Mouse (Mus musculus): ENCODE data around the gene Pcdh9. TPM values are rescaled to one million over a fixed set of nuclear protein-coding genes. Genes with fewer than 3 reads are reported as not detected.
"Not testable (repeated sequence)": the region's sequence is repeated elsewhere in the genome, so short reads cannot be mapped to it uniquely, and the experiment has no call there.

Gene Pcdh9
- polyA plus RNA-seq, 1 experiment, result 38.5 TPM

DNA sequence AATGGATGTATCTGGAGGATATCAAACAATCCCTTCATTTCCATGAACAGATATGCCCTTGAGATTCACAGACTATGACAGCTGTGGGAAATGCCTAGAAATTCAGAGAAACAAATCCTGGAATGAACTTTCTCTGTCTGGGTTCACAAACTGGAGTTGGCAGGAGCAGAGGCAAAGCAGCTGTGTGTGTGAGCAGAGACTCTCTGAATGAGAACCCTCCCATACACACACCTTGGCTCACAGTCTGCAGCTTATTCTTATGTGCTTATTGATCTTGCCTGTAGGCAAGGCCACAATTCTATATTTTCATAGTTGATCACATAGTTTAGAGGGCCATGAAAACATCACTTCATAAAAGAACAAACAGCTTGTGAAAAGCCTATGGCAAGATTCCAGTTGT lies 614.8 kb downstream of the Pcdh9 start:
- DNase-seq (ENCODE audit: low read depth), result no peak
- no peak for TF ChIP-seq CTCF (IDR thresholded peaks at IDR 0.05; ENCODE audit: borderline replicate concordance, extremely low read depth, insufficient read depth, insufficient read length)
- TF ChIP-seq POLR2A (IDR thresholded peaks at IDR 0.05; ENCODE audit: borderline replicate concordance, extremely low read depth, insufficient read depth, insufficient read length, poor library complexity, severe bottlenecking), result no peak

DNA sequence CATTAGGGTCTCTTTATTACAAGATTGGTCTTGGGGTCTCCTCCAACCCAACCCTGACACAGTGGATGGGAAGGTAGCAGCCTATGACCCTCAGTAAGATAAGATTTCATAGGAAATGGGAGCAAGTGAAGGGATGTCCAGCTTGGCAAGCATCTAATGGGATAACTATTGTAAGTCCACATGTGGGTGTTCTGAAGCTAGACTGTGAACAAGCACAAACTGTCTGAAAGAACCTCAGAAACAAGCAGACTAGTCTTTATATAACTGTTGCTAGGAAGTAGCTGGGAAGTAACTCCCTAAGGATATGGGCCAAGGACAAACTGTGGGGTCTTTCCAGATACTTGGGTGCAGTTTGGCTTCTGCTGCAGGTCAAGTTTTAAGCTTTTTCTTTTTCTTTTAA lies 615.7 kb downstream of the Pcdh9 start:
- no peak for TF ChIP-seq POLR2A (IDR thresholded peaks at IDR 0.05; ENCODE audit: borderline replicate concordance, extremely low read depth, insufficient read depth, insufficient read length, poor library complexity, severe bottlenecking)
- no peak for TF ChIP-seq CTCF (IDR thresholded peaks at IDR 0.05; ENCODE audit: borderline replicate concordance, extremely low read depth, insufficient read depth, insufficient read length)
- no peak for DNase-seq (ENCODE audit: low read depth)

DNA sequence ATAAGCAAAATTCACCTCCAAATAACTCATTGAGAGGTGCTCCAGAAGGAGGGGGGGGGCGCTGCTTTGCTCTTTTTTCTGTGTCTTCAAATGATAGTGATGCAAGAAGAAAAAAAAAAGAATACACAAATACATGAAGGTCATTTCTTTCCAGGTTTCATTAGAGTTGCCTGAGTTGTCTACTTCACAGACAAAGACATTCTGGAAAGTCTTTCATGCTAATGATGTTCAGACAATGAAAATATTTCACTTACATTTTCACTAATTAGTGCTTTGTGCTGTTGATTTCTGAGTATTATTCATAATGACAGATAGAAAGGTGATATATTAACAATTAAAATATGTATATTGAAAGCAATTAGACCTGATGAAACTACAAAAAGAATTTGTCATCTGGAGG lies 637.1 kb downstream of the Pcdh9 start:
- TF ChIP-seq POLR2A (IDR thresholded peaks at IDR 0.05; ENCODE audit: borderline replicate concordance, extremely low read depth, insufficient read depth, insufficient read length, poor library complexity, severe bottlenecking), result no peak
- no peak for TF ChIP-seq CTCF (IDR thresholded peaks at IDR 0.05; ENCODE audit: borderline replicate concordance, extremely low read depth, insufficient read depth, insufficient read length)
- no peak for DNase-seq (ENCODE audit: low read depth)

DNA sequence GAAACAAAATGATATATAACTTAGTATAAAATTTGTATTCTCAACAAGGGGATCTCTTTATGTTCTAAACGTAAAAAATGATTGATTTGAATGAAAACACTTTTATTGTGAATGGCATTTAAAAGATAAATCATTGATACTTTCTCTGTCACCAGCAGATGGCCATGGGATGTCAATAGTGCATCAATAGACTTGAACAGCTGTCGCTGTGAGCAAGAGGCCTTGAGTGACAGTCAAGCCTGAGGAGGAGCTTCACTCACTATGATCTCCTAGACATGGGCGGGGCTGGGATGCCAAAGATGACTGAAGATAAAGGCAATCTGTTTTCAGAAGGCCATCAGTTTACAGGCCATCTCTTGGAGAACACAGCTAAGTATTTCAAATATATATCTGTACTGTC lies 650.2 kb downstream of the Pcdh9 start:
- no peak for TF ChIP-seq CTCF (IDR thresholded peaks at IDR 0.05; ENCODE audit: borderline replicate concordance, extremely low read depth, insufficient read depth, insufficient read length)
- no peak for TF ChIP-seq POLR2A (IDR thresholded peaks at IDR 0.05; ENCODE audit: borderline replicate concordance, extremely low read depth, insufficient read depth, insufficient read length, poor library complexity, severe bottlenecking)
- no peak for DNase-seq (ENCODE audit: low read depth)

DNA sequence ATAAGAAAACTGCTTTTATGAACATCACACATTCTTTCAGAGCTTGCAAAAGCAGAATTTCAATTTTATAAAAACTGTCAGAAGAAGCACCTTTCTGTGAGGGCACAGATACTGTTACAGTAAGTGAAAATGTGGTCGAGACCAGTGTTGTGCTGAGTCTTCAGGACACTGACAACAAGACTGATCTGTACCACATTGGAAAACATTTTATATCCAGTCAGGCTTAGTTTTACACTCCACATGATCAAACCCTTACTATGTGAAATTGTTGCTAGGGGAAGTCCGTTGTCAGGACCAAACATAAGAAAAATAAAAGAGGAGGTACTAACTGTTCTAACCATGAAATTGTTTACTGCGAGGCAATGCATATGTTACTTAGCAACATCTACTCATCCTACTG lies 656.1 kb downstream of the Pcdh9 start:
- TF ChIP-seq CTCF (IDR thresholded peaks at IDR 0.05; ENCODE audit: borderline replicate concordance, extremely low read depth, insufficient read depth, insufficient read length) (no peak), POLR2A (IDR thresholded peaks at IDR 0.05; ENCODE audit: borderline replicate concordance, extremely low read depth, insufficient read depth, insufficient read length, poor library complexity, severe bottlenecking) (no peak)
- no peak for DNase-seq (ENCODE audit: low read depth)

DNA sequence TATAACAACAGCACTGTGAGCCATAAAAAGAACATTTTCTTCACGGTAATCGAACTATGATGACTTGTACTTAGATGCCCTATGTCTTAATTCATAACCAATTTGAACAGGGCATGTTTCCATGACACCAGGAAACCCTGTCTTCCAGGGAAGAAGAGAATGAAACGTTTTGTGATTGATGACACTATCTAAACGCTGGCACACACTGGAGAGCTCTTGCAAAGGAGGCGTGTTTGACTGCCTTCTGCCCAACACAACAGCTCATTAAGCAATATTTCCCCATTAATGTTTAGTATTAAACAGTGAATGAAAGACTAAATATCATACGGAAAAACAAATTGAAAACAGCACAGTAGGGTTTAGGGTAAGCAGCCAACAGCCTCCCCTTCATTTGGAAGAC lies 656.9 kb downstream of the Pcdh9 start:
- peak; percentile 74 for DNase-seq (ENCODE audit: low read depth)
- TF ChIP-seq CTCF (IDR thresholded peaks at IDR 0.05; ENCODE audit: borderline replicate concordance, extremely low read depth, insufficient read depth, insufficient read length) (no peak), POLR2A (IDR thresholded peaks at IDR 0.05; ENCODE audit: borderline replicate concordance, extremely low read depth, insufficient read depth, insufficient read length, poor library complexity, severe bottlenecking) (no peak)

DNA sequence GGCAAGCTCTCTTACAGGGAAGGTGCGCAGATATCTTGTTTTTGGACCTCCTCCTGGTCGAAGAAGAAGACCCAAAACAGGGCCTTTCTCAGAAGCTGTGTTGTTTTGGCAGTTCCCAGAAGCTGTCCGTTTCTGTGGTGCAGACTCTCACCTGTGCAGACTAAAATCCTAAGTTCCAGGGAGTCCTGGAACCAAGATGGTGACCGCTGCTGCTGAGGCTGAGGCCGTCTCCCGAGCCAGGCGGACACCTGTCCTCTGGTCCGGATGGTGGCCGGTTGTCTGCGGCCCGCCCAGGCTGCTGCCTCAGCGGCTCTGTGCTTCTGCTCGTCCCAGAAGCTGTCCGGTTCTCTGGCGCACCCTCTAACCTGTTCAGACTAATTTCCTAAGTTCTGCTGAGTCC lies 675.6 kb downstream of the Pcdh9 start:
- DNase-seq (ENCODE audit: low read depth), result not testable (repeated sequence)

DNA sequence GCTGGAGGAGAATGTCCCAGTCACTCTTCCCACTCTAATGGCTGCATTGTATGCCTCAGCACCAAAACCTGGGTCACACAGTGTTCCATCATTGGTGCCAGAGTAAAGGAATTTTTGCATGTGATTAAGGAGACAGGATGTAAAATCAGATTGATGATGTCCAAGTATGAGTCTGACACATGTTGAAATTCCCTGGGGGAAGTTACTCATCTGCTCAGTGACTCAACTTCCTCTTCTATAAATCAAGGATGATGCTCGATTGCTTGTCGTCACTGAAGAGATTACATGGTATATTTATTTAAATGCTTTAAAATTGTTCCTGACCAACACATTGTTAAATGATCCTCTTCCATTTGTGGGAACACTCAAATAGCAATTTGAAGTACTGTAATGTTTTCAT lies 690.7 kb downstream of the Pcdh9 start:
- no peak for DNase-seq (ENCODE audit: low read depth)
- TF ChIP-seq CTCF (IDR thresholded peaks at IDR 0.05; ENCODE audit: borderline replicate concordance, extremely low read depth, insufficient read depth, insufficient read length) (no peak), POLR2A (IDR thresholded peaks at IDR 0.05; ENCODE audit: borderline replicate concordance, extremely low read depth, insufficient read depth, insufficient read length, poor library complexity, severe bottlenecking) (no peak)

DNA sequence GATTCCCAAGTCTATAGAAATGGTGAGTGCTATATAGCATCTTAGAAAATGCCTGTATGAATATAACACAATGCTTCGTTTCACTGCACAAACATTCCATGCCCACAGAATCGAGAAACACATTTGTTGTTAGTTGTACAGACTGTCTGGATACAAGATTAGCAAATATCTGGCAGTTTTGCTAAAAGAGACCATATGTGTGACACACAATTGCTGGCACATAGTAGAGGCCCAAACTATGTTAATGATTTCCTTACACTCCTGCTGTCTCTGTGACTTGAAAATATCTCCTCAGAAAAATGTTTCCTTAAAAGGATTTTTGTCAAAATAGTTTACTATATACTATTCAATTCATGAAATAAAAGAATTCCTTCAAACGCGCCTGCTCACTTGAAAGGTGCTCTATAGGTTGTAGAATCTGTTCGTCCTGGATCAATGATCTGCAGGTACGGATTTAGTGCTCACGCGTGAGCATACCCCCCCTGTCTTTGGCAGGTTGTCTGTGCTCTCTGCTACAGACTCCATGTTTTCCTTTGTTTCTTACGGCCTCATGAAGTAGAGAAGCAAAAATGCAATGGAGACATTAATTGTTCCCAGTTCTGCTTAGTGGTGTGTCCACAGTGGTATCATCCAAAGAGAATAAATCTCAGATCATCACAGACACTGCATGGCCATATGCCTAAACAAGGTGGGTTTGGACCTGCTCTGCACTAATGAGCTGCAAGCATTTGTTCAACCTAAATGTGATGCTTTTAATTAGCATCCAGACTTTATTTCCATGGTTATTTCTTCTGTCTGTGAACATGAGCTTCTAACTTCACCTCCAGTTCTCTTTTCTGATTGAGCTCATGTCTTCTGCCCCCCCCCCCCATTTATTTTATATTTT lies 707.6 kb downstream of the Pcdh9 start:
- peak; percentile 86 for DNase-seq (ENCODE audit: low read depth)
- no peak for TF ChIP-seq POLR2A (IDR thresholded peaks at IDR 0.05; ENCODE audit: borderline replicate concordance, extremely low read depth, insufficient read depth, insufficient read length, poor library complexity, severe bottlenecking)
- no peak for TF ChIP-seq CTCF (IDR thresholded peaks at IDR 0.05; ENCODE audit: borderline replicate concordance, extremely low read depth, insufficient read depth, insufficient read length)

DNA sequence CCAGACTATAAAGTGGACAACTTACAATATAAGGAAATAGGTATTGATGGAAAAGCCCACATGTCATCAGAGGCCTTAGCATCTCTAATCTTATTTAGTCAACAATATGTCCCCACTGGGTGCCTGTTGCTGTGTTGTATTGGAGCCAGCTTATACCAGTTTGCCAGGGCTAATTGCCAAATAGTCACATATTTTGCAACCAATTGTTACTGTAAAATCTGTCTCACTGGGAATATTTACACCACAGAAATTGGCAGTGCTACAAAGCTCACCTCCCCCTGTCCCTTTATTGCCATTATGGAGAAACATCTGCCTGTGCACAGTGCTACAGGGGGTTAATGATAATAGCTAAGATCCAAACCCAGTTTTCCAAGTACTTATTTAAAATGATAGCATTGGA lies 721.3 kb downstream of the Pcdh9 start:
- DNase-seq (ENCODE audit: low read depth), result peak; percentile 81
- TF ChIP-seq POLR2A (IDR thresholded peaks at IDR 0.05; ENCODE audit: borderline replicate concordance, extremely low read depth, insufficient read depth, insufficient read length, poor library complexity, severe bottlenecking), result no peak
- TF ChIP-seq CTCF (IDR thresholded peaks at IDR 0.05; ENCODE audit: borderline replicate concordance, extremely low read depth, insufficient read depth, insufficient read length), result no peak

DNA sequence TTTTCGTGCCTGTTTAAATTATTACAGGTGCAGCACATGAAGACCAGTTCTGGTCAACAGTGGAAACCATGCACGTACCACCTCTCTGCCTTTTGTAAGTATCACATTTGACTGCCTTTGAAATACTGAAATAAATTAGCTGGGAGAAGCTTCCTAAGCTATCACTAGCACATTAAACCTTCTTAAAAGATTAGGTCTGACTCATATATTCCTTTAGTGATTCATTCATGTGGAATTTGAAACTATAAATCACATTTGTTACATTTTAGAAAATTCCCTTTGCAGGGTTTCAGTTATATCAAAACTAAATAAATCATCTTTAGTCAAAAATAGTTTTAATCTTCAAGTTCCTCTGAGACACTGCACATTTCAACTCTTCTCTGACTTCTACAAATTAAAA lies 722.1 kb downstream of the Pcdh9 start:
- TF ChIP-seq POLR2A (IDR thresholded peaks at IDR 0.05; ENCODE audit: borderline replicate concordance, extremely low read depth, insufficient read depth, insufficient read length, poor library complexity, severe bottlenecking) (no peak), CTCF (IDR thresholded peaks at IDR 0.05; ENCODE audit: borderline replicate concordance, extremely low read depth, insufficient read depth, insufficient read length) (no peak)

DNA sequence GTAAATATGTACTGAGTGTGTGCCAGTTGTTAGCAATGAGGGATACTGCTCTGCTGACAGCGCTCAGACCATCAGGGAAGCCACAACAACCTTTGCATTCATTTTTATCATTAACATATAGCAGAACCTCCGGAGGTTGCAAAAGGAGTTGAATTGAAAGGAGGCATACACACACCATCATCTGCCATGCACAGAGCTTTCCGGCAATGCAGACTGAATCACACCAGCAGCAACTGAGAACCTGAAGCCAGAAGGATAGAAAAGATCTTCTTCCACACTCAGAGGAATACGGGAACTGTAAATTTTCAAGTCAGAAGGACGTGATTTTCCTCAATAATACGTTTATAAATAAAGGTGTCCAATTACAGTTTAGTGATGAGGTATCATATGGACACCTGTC lies 747.1 kb downstream of the Pcdh9 start:
- no peak for DNase-seq (ENCODE audit: low read depth)
- TF ChIP-seq CTCF (IDR thresholded peaks at IDR 0.05; ENCODE audit: borderline replicate concordance, extremely low read depth, insufficient read depth, insufficient read length), result no peak
- no peak for TF ChIP-seq POLR2A (IDR thresholded peaks at IDR 0.05; ENCODE audit: borderline replicate concordance, extremely low read depth, insufficient read depth, insufficient read length, poor library complexity, severe bottlenecking)

More for the DNA sequence above, 722.1 kb downstream of the Pcdh9 start:
- DNase-seq (ENCODE audit: low read depth), result no peak

Data from brain, embryonic 14.5 days (tissue).